Mouse (Mus musculus): Measurements from ENCODE around the gene Frmd4b.
"Not testable (repeated sequence)": the region's sequence is repeated elsewhere in the genome, so short reads cannot be mapped to it uniquely, and the experiment has no call there.

Gene Frmd4b

DNA sequence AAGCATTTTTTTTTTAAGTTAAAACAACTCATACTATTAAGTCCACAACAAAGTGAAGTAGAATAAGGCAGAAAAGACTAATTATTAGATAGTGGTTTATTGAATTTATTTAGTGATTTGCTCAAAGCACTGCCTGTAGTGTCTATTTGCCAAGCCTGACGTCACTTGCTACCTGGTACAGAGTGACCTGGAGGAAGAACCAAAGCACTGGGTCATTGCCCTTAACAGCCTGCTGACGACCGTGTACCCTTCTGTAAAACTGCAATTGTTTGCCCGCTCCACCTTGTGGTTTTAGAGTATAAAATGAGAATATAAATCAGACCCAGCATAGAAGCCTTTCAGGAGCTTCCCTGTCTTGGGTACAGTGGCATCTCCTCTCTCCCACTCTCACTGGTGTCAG, 355.1 kb downstream of the Frmd4b start:
- DNase-seq (ENCODE audit: low spot score in 2 of 2): no peak

DNA sequence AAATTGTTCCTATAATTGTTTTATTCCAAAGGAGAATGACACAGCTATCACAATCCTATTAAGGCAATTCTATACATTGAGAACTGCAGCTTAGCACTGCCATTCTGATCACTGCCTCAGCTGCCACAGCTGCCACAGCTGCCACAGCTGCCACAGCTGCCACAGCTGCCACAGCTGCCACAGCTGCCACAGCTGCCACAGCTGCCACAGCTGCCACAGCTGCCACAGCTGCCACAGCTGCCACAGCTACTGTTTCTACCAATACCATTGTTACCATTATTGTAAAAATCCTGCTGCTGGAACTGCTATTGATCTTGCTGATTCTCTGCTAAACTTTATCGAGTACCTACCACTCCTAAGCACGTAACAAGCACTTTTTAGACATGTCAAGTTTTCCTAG, 357.4 kb downstream of the Frmd4b start:
- DNase-seq (ENCODE audit: low spot score in 2 of 2): not testable (repeated sequence)

GRCm38 (mm10) chr6:97258489-97258888, 358.9 kb downstream of the Frmd4b start:
- DNase-seq (ENCODE audit: low spot score in 2 of 2): no peak

GRCm38 (mm10) chr6:97252711-97253221, 364.6 kb downstream of the Frmd4b start, which contains the start of gene Lmod3:
Gene Lmod3, minus strand, starts transcription at chr6:97252759.
- DNase-seq (ENCODE audit: low spot score in 2 of 2): no peak

GRCm38 (mm10) chr6:97252086-97252485, 365.3 kb downstream of the Frmd4b start:
- DNase-seq (ENCODE audit: low spot score in 2 of 2): no peak

DNA sequence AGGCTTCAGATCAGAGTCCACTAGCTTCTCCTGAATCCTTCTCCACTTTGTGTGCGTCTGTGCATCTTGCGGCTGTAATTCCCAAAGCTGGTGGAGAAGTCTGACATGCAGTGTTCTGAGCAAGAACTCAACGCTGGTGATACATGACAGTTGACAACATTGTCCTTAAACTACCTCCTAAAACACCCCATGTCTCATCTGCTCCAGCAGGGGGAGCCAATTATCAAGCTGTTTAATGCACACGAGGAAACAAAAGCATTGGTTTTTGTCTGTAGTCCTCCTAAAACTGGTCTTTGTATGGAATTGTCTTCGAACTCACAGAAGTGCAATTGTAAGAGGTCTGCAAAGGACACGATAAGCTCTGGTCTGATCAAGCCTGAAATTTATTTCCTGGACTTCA, 366.4 kb downstream of the Frmd4b start:
- peak; percentile 31 to 50 for DNase-seq (ENCODE audit: low spot score in 2 of 2)

- DNase-seq (ENCODE audit: low spot score in 2 of 2): no peak
These were observed 372.1 kb downstream of the Frmd4b start for GRCm38 (mm10) chr6:97245200-97245599.

DNA sequence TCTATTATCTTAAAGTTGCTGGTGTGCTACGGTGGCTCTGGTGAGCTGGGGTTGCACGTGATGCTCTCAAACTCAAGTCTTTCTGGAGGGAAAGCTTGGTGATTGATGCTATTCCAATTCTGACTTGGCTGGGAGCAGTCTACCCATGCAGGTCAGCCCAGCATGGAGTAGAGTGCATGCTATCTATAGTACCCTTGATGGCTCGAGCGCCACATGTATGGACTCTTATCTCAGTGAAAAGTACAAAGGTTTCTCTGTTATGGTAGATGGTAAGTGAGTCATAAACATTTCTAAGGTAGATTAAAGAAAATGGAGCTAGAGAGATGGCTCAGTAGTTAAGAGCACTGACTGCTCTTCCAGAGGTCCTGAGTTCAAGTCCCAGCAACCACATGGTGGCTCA, 374.8 kb downstream of the Frmd4b start:
- DNase-seq (ENCODE audit: low spot score in 2 of 2): no peak

- DNase-seq (ENCODE audit: low spot score in 2 of 2): no peak
These were observed 377.2 kb downstream of the Frmd4b start for GRCm38 (mm10) chr6:97240092-97240491.

- DNase-seq (ENCODE audit: low spot score in 2 of 2): no peak
These were observed 378.0 kb downstream of the Frmd4b start for GRCm38 (mm10) chr6:97239360-97239759.

Measured in spleen, postnatal 36 days (tissue).